17 mouse cellular contexts compared by ENCODE assay signal in genomic region chr3:144020189-144020940, GRCm38 (mm10).
DNase-seq lines count a peak whose midpoint lies in the region; ATAC-seq and TF ChIP-seq lines count a peak whose summit lies in the region.
"Had no signal": no experiment of that assay in that cellular context is flagged by ENCODE, and none has a peak within 500 bp of the region (broad histone marks: within the 10 kb centered on the region; RNA-seq: fewer than 3 reads in every experiment).

No protein-coding gene starts in this region.

- H3K4me1 ChIP-seq in hindbrain, embryonic 11.5 days (replicated peaks; ENCODE audit: control insufficient read depth, insufficient read depth, low read length) = no peaks in the 10 kb centered on the region
- no peaks in the 10 kb centered on the region for H3K4me1 ChIP-seq in hindbrain, postnatal 0 days (ENCODE audit: insufficient read depth, low read length)
- H3K4me1 ChIP-seq in embryonic facial prominence, embryonic 14.5 days (ENCODE audit: control insufficient read depth, insufficient read depth, low read length) = no peaks in the 10 kb centered on the region; the same call in 1 of the 2 replicates
- H3K4me1 ChIP-seq: forebrain, embryonic 12.5 days; heart, embryonic 12.5 days; liver, embryonic 13.5 days; lung, embryonic 15.5 days had no signal

- no peak overlapping the region for H3K27ac ChIP-seq in hindbrain, embryonic 11.5 days (ENCODE audit: low read depth, low read length)
- no peak overlapping the region for H3K27ac ChIP-seq in hindbrain, postnatal 0 days
- H3K27ac ChIP-seq in left cerebral cortex, adult 2 months = peak overlapping the region; percentile 50
- no peak overlapping the region for H3K27ac ChIP-seq in embryonic facial prominence, embryonic 14.5 days (replicated peaks; ENCODE audit: low read depth, low read length)
- H3K27ac ChIP-seq: forebrain, embryonic 12.5 days; liver, embryonic 13.5 days; lung, embryonic 15.5 days; stomach, postnatal 0 days had no signal

- no peaks in the 10 kb centered on the region for H3K36me3 ChIP-seq in hindbrain, embryonic 11.5 days (ENCODE audit: control insufficient read depth, insufficient read depth, low read length)
- no peaks in the 10 kb centered on the region for H3K36me3 ChIP-seq in hindbrain, postnatal 0 days (ENCODE audit: insufficient read depth, low read length)
- H3K36me3 ChIP-seq in embryonic facial prominence, embryonic 14.5 days (ENCODE audit: control insufficient read depth, insufficient read depth, low read length) = no peaks in the 10 kb centered on the region
- H3K36me3 ChIP-seq: forebrain, embryonic 12.5 days; heart, embryonic 12.5 days; liver, embryonic 13.5 days; lung, embryonic 15.5 days had no signal

- POLR2A ChIA-PET in Patski (lab: Charles Lee) = no interaction called here

- in situ Hi-C loops in Patski (cut with MboI; ENCODE audit: low pct_unique_long_range_greater_than_20kb) = no loop called here

- intact Hi-C loops in left cerebral cortex, adult 2 months (cut with DNase I) = loop anchor here (5.0 to 10.0 kb wide), 3 partner anchors 167 to 706 kb away; no protein-coding TSS in a partner anchor

- CTCF ChIA-PET in Patski (lab: Charles Lee) = interaction anchor here (1.5 kb wide), 1 partner anchor 8 kb away, joined by 3 read pairs; no protein-coding TSS in a partner anchor

- ATAC-seq in hindbrain, embryonic 11.5 days (ENCODE audit: low FRiP score) = 0 out of 2 replicates have a peak, but pooled peaks have one; percentile 19
- no peak for ATAC-seq in hindbrain, postnatal 0 days
- peak; percentile 39 for ATAC-seq in Patski
- 0 out of 2 replicates have a peak, but pooled peaks have one; percentile 50 for ATAC-seq in embryonic facial prominence, embryonic 14.5 days (ENCODE audit: low read depth)

- no peak overlapping the region for H3K4me2 ChIP-seq in hindbrain, embryonic 11.5 days (replicated peaks; ENCODE audit: low read depth, low read length)
- H3K4me2 ChIP-seq in hindbrain, postnatal 0 days (ENCODE audit: low read depth, low read length) = no peak overlapping the region
- no peak overlapping the region for H3K4me2 ChIP-seq in embryonic facial prominence, embryonic 14.5 days (ENCODE audit: low read depth, low read length)
- H3K4me2 ChIP-seq: forebrain, embryonic 12.5 days; heart, embryonic 12.5 days; liver, embryonic 13.5 days; lung, embryonic 15.5 days had no signal

- 71% methylated on average over 8 of the region's 8 CpGs for WGBS in hindbrain, embryonic 11.5 days
- WGBS in hindbrain, postnatal 0 days = 77% methylated on average over 8 of the region's 8 CpGs
- WGBS in embryonic facial prominence, embryonic 14.5 days = 40% methylated on average over 8 of the region's 8 CpGs

- H3K4me3 ChIP-seq in hindbrain, embryonic 11.5 days (ENCODE audit: low read depth, low read length) = no peak overlapping the region
- H3K4me3 ChIP-seq in hindbrain, postnatal 0 days (ENCODE audit: low read length) = no peak overlapping the region
- H3K4me3 ChIP-seq in left cerebral cortex, adult 2 months = no peak overlapping the region
- no peak overlapping the region for H3K4me3 ChIP-seq in embryonic facial prominence, embryonic 14.5 days (ENCODE audit: low read depth, low read length)
- H3K4me3 ChIP-seq: forebrain, embryonic 12.5 days; heart, embryonic 12.5 days; liver, embryonic 13.5 days; lung, embryonic 15.5 days had no signal

- no peak overlapping the region for H3K9ac ChIP-seq in hindbrain, embryonic 11.5 days (ENCODE audit: low read depth, low read length)
- H3K9ac ChIP-seq in hindbrain, postnatal 0 days (replicated peaks; ENCODE audit: low read length) = no peak overlapping the region
- no peak overlapping the region for H3K9ac ChIP-seq in embryonic facial prominence, embryonic 14.5 days (ENCODE audit: low read depth, low read length)
- H3K9ac ChIP-seq: forebrain, embryonic 12.5 days; heart, embryonic 12.5 days; liver, embryonic 13.5 days; lung, embryonic 15.5 days had no signal

- H3K9me3 ChIP-seq in hindbrain, embryonic 11.5 days (ENCODE audit: control insufficient read depth, low read length) = no peaks in the 10 kb centered on the region
- no peaks in the 10 kb centered on the region for H3K9me3 ChIP-seq in hindbrain, postnatal 0 days (ENCODE audit: low read length)
- H3K9me3 ChIP-seq in embryonic facial prominence, embryonic 14.5 days (ENCODE audit: control insufficient read depth, low read length) = no peaks in the 10 kb centered on the region
- H3K9me3 ChIP-seq: forebrain, embryonic 12.5 days; heart, embryonic 12.5 days; liver, embryonic 13.5 days; lung, embryonic 15.5 days had no signal

- H3K27me3 ChIP-seq in hindbrain, embryonic 11.5 days (ENCODE audit: control insufficient read depth, insufficient read depth, low read length) = no peaks in the 10 kb centered on the region
- H3K27me3 ChIP-seq in hindbrain, postnatal 0 days (ENCODE audit: insufficient read depth, low read length) = no peaks in the 10 kb centered on the region
- H3K27me3 ChIP-seq in Patski = no peaks in the 10 kb centered on the region
- H3K27me3 ChIP-seq in embryonic facial prominence, embryonic 14.5 days (replicated peaks; ENCODE audit: control insufficient read depth, insufficient read depth, low read length) = no peaks in the 10 kb centered on the region
- H3K27me3 ChIP-seq: forebrain, embryonic 12.5 days; heart, embryonic 12.5 days; liver, embryonic 13.5 days; lung, embryonic 15.5 days had no signal

- no peak for DNase-seq in hindbrain, embryonic 11.5 days (ENCODE audit: low spot score)
- no peak for DNase-seq in hindbrain, postnatal 0 days (ENCODE audit: low spot score)
- DNase-seq in left cerebral cortex, adult 2 months (ENCODE audit: extremely low spot score in 1 of 2, low spot score in 2 of 2) = no peak
- no peak for DNase-seq in left cerebral cortex, adult 18-20 months (ENCODE audit: low spot score in 2 of 2)
- DNase-seq in Patski (ENCODE audit: low read depth, low spot score) = no peak
- DNase-seq in embryonic facial prominence, embryonic 14.5 days (ENCODE audit: low spot score) = no peak
- no peak for DNase-seq in urinary bladder, adult 18-20 months (ENCODE audit: low spot score in 2 of 2)
- DNase-seq: adrenal gland, postnatal 14 days; cerebellum, adult 2 months; kidney, postnatal 14 days; liver, embryonic 13.5 days; midbrain, embryonic 14.5 days; right cerebral cortex, postnatal 25 days had no signal

- TF ChIP-seq CTCF in hindbrain, postnatal 0 days (IDR thresholded peaks at IDR 0.05; ENCODE audit: low read depth) = no peak
- no peak for TF ChIP-seq CTCF in left cerebral cortex, adult 2 months (IDR thresholded peaks at IDR 0.05)
- no peak for TF ChIP-seq CTCF in Patski (IDR thresholded peaks at IDR 0.05)
